Mouse (Mus musculus): ENCODE data around the gene Slc39a11. TPM values are rescaled to one million over a fixed set of nuclear protein-coding genes. Genes with fewer than 3 reads are reported as not detected.
"Not testable (repeated sequence)": the region's sequence is repeated elsewhere in the genome, so short reads cannot be mapped to it uniquely, and the experiment has no call there.

Slc39a11 gene
- polyA plus RNA-seq, 1 experiment from 2014 or later = 26.2 TPM

DNA sequence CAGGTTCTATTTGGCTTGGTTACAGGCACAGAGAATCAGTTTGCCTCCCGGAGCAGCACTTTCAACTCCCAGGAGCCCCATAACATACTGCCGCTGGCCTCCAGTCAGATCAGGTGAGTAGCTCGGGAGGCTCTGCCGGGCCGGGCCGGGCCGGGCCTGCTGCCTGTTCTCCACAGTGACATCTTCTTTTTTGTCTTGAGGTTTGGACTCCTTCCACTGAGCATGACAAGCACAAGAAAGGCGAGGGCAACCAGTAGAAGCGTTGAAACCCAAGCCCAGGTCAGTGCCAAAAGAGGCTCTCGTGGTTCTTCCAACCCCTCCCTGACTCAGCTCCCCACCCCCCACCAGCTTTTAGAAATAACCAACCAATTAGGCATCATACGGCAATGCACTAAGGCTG, 11.1 kb upstream of the Slc39a11 start:
- 90% methylated on average over 11 of the region's 11 CpGs for WGBS
- Histone ChIP-seq H3K9me3 (ENCODE audit: control insufficient read depth, low read length) (no peaks in the 10 kb centered on the region), H3K4me3 (ENCODE audit: low read length) (no peak overlapping the region), H3K4me2 (ENCODE audit: low read depth, low read length) (no peak overlapping the region), H3K27me3 (ENCODE audit: control insufficient read depth, insufficient read depth, low read depth, low read length) (no peaks in the 10 kb centered on the region), H3K4me1 (replicated peaks; ENCODE audit: control insufficient read depth, insufficient read depth, low read length) (no peaks in the 10 kb centered on the region), H3K9ac (ENCODE audit: low read length) (no peak overlapping the region), H3K27ac (ENCODE audit: low read length) (no peak overlapping the region), H3K36me3 (ENCODE audit: control insufficient read depth, insufficient read depth, low read length) (peaks cover 34% of the 10 kb centered on the region)
- no peak for ATAC-seq (ENCODE audit: low read depth)

DNA sequence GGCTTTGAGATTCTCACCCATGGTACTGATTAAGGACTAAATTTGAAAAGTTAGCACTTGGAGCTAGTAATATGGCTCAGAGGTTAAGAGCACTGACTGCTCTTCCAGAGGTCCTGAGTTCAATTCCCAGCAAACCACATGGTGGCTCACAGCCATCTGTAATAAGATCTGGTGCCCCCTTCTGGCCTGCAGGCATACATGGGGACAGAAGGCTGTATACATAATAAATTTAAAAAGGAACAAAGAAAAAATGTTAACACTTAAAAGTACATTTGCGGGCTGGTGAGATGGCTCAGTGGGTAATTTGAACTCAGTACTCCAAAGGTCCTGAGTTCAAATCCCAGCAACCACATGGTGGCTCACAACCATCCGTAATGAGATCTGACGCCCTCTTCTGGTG, 10.3 kb upstream of the Slc39a11 start:
- not testable (repeated sequence) for H3K4me1 ChIP-seq (replicated peaks; ENCODE audit: control insufficient read depth, insufficient read depth, low read length); ATAC-seq (ENCODE audit: low read depth); H3K27me3 ChIP-seq (ENCODE audit: control insufficient read depth, insufficient read depth, low read depth, low read length); H3K27ac ChIP-seq (ENCODE audit: low read length); H3K4me3 ChIP-seq (ENCODE audit: low read length); H3K4me2 ChIP-seq (ENCODE audit: low read depth, low read length); H3K9ac ChIP-seq (ENCODE audit: low read length); H3K9me3 ChIP-seq (ENCODE audit: control insufficient read depth, low read length)
- WGBS = 85% methylated on average over 3 of the region's 3 CpGs
- H3K36me3 ChIP-seq (ENCODE audit: control insufficient read depth, insufficient read depth, low read length) = peaks cover 41% of the 10 kb centered on the region

DNA sequence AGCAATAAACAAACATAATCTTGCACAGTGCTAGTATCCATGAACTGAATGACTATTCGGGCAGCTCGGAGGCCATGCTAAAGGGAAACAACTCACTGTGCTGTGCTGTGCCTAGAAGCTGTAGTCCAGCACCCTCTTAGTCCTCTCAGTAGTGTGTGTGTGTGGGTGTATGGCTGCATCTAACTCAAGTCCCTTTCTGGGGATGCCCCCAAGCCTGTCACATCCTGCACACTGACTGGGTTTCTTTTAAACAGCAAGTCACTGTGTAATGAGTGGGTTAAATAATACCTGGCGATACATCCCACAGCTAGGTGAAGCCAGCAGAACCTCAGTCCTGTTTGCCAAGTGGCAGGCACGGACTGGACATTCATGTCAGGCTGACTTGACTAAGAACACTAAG, 8.9 kb upstream of the Slc39a11 start:
- Histone ChIP-seq H3K4me1 (replicated peaks; ENCODE audit: control insufficient read depth, insufficient read depth, low read length) (no peaks in the 10 kb centered on the region), H3K9ac (ENCODE audit: low read length) (no peak overlapping the region), H3K4me3 (ENCODE audit: low read length) (no peak overlapping the region), H3K27ac (ENCODE audit: low read length) (no peak overlapping the region), H3K36me3 (ENCODE audit: control insufficient read depth, insufficient read depth, low read length) (peaks cover 50% of the 10 kb centered on the region), H3K9me3 (ENCODE audit: control insufficient read depth, low read length) (no peaks in the 10 kb centered on the region), H3K4me2 (ENCODE audit: low read depth, low read length) (no peak overlapping the region), H3K27me3 (ENCODE audit: control insufficient read depth, insufficient read depth, low read depth, low read length) (no peaks in the 10 kb centered on the region)
- ATAC-seq (ENCODE audit: low read depth) = no peak
- WGBS = 76% methylated on average over 4 of the region's 4 CpGs

DNA sequence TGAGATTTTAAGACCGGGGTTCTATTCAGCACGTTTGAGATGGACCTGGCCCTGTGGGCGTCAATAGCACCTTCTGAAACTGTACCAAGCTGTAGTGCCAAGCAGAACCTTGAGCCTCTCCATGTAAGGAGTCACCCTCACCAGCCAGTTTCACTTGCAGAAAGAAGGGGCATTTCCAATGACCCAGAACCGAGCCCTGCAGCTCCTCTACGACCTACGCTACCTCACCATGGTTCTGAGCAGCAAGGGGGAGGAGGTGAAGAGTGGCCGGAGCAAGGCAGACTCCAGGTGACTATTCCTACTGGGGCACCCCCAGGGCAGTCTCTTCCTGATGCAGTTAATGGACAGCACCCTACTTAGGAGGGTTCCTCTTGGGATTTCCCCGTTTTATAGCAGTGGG, 8.4 kb upstream of the Slc39a11 start:
- no peak for ATAC-seq (ENCODE audit: low read depth)
- Histone ChIP-seq H3K36me3 (ENCODE audit: control insufficient read depth, insufficient read depth, low read length) (peaks cover 53% of the 10 kb centered on the region), H3K9me3 (ENCODE audit: control insufficient read depth, low read length) (no peaks in the 10 kb centered on the region), H3K9ac (ENCODE audit: low read length) (no peak overlapping the region), H3K27ac (ENCODE audit: low read length) (no peak overlapping the region), H3K4me1 (replicated peaks; ENCODE audit: control insufficient read depth, insufficient read depth, low read length) (no peaks in the 10 kb centered on the region), H3K4me2 (ENCODE audit: low read depth, low read length) (no peak overlapping the region), H3K27me3 (ENCODE audit: control insufficient read depth, insufficient read depth, low read depth, low read length) (no peaks in the 10 kb centered on the region), H3K4me3 (ENCODE audit: low read length) (no peak overlapping the region)
- WGBS = 85% methylated on average over 8 of the region's 8 CpGs

DNA sequence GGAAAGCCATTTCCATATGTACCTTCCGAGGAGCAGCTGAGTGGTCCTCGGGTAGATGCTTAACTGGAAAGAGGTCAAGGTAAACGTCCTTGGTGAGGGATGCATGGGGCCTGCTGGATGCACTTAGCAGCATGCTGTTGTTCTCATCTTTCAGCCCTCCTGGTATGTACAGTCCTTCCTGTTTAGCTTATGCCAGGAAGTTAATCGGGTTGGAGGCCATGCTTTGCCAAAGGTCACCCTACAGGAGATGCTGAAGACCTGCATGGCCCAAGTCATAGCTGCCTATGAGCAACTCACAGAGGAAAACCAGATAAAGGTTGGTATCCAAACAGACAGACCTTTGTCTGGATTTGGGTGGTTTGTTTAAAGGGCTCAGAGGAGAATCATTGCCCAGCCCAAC, 7.3 kb upstream of the Slc39a11 start:
- Histone ChIP-seq H3K36me3 (ENCODE audit: control insufficient read depth, insufficient read depth, low read length) (peaks cover 61% of the 10 kb centered on the region), H3K27ac (ENCODE audit: low read length) (no peak overlapping the region), H3K4me3 (ENCODE audit: low read length) (no peak overlapping the region), H3K4me2 (ENCODE audit: low read depth, low read length) (no peak overlapping the region), H3K9me3 (ENCODE audit: control insufficient read depth, low read length) (no peaks in the 10 kb centered on the region), H3K27me3 (ENCODE audit: control insufficient read depth, insufficient read depth, low read depth, low read length) (no peaks in the 10 kb centered on the region), H3K4me1 (replicated peaks; ENCODE audit: control insufficient read depth, insufficient read depth, low read length) (no peaks in the 10 kb centered on the region), H3K9ac (ENCODE audit: low read length) (no peak overlapping the region)
- no peak for ATAC-seq (ENCODE audit: low read depth)
- WGBS = 40% methylated on average over 4 of the region's 4 CpGs

DNA sequence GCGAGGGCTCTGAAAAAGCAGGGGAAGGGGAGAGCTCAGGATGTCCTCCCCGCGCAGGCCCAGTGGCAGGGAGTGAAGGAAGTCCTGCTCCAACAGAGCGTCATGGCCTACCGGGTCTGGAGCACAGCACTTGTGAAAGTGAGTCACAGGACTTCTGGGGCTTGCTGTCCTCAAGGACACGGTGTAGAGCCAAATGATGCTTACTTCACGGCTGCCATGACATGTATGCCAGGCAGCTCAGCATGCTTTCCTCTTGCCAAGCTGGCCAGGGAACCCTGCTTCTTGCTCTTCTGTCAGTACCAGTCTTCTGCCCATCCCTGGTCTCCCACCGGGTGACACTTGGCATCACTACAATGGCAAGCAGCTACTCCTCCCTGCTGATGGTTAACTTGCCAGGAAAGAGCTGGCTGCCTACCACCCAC, 6.6 kb upstream of the Slc39a11 start:
- Histone ChIP-seq H3K27ac (ENCODE audit: low read length) (no peak overlapping the region), H3K36me3 (ENCODE audit: control insufficient read depth, insufficient read depth, low read length) (peaks cover 54% of the 10 kb centered on the region), H3K4me1 (replicated peaks; ENCODE audit: control insufficient read depth, insufficient read depth, low read length) (no peaks in the 10 kb centered on the region; the same call in 1 of the 2 replicates), H3K4me2 (ENCODE audit: low read depth, low read length) (no peak overlapping the region), H3K27me3 (ENCODE audit: control insufficient read depth, insufficient read depth, low read depth, low read length) (no peaks in the 10 kb centered on the region), H3K4me3 (ENCODE audit: low read length) (no peak overlapping the region), H3K9ac (ENCODE audit: low read length) (no peak overlapping the region), H3K9me3 (ENCODE audit: control insufficient read depth, low read length) (no peaks in the 10 kb centered on the region)
- WGBS = 92% methylated on average over 8 of the region's 8 CpGs
- ATAC-seq (ENCODE audit: low read depth) = no peak

DNA sequence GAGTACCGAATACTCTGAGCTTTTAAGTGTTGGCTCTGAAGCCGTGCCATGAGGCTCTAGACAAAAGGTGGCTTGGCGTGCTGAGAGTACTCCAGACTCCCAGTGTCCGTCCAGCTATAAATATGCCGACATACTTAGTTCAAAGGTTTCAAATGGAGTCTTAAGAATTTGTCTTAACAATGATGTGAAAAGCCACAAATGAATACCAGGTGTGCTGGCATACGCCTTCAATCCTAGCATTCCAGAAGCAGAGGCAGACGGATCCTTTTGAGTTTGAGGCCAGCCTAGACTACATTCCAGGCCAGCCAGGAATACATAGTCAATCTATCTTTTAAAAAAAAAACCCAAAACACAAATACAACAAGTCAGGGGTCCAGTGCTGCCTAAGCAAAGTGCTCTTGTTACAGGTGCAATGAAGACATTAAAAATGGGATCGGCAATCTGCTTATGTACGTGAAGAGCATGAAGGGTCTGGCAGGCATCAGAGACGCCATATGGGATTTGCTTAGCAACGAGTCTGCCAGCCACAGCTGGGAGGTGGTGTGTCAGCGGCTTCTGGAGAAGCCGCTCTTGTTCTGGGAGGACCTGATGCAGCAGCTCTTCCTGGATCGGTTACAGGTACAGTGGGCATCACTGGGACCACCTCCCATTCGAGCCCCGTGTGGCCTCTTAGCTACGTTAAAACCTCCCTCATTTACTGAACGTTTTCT, 4.8 kb upstream of the Slc39a11 start:
- Histone ChIP-seq H3K27ac (ENCODE audit: low read length) (no peak overlapping the region), H3K27me3 (ENCODE audit: control insufficient read depth, insufficient read depth, low read depth, low read length) (no peaks in the 10 kb centered on the region), H3K4me1 (replicated peaks; ENCODE audit: control insufficient read depth, insufficient read depth, low read length) (peaks cover 9% of the 10 kb centered on the region), H3K36me3 (ENCODE audit: control insufficient read depth, insufficient read depth, low read length) (peaks cover 45% of the 10 kb centered on the region), H3K4me3 (ENCODE audit: low read length) (no peak overlapping the region), H3K4me2 (ENCODE audit: low read depth, low read length) (no peak overlapping the region), H3K9ac (ENCODE audit: low read length) (no peak overlapping the region), H3K9me3 (ENCODE audit: control insufficient read depth, low read length) (no peaks in the 10 kb centered on the region)
- no peak for ATAC-seq (ENCODE audit: low read depth)
- WGBS = 71% methylated on average over 18 of the region's 18 CpGs

DNA sequence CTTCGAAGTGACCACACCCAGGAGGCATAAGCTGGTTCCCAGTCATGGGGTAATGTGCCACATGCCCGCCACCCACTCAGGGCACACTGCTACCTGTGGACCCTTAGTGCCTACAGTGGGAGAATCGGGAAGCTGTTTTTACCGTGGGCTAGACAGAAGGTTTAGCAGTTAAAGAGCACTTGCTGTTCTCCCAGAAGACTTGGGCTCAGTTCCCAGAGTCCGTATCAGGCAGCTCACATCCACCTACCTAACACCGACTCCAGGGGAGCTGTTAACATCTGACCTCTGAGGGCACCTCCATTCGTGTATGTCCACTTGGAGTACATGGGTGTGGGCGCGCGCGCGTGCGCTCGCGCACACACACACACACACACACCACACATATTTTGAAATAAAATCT, 4.2 kb upstream of the Slc39a11 start:
- no peaks in the 10 kb centered on the region for H3K27me3 ChIP-seq (ENCODE audit: control insufficient read depth, insufficient read depth, low read depth, low read length)
- peaks cover 45% of the 10 kb centered on the region for H3K36me3 ChIP-seq (ENCODE audit: control insufficient read depth, insufficient read depth, low read length)
- H3K4me2 ChIP-seq (ENCODE audit: low read depth, low read length) = no peak overlapping the region
- no peak overlapping the region for H3K4me3 ChIP-seq (ENCODE audit: low read length)
- no peaks in the 10 kb centered on the region for H3K9me3 ChIP-seq (ENCODE audit: control insufficient read depth, low read length)
- H3K4me1 ChIP-seq (replicated peaks; ENCODE audit: control insufficient read depth, insufficient read depth, low read length) = peaks cover 9% of the 10 kb centered on the region
- 92% methylated on average over 15 of the region's 15 CpGs for WGBS
- no peak overlapping the region for H3K9ac ChIP-seq (ENCODE audit: low read length)
- ATAC-seq (ENCODE audit: low read depth) = no peak
- no peak overlapping the region for H3K27ac ChIP-seq (ENCODE audit: low read length)

DNA sequence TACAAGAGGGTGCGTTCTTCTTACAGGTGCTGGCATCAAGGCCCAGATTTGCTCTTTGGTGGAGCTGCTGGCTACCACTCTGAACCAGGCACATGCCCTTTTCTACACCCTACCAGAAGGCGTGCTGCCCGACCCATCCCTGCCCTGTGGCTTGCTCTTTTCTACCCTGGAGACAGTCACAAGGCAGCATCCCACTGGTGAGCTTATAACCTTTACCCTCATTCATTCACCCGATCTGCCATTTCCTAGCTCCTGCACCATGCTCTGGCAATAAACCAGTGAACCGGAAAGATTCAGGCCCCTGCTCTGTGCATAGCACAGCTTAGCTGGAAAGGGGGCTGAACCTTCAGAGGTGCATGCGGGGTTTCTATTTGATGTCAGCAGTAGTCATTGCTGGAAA, 2.6 kb upstream of the Slc39a11 start:
- H3K36me3 ChIP-seq (ENCODE audit: control insufficient read depth, insufficient read depth, low read length) = peaks cover 40% of the 10 kb centered on the region
- no peak overlapping the region for H3K9ac ChIP-seq (ENCODE audit: low read length)
- H3K9me3 ChIP-seq (ENCODE audit: control insufficient read depth, low read length) = no peaks in the 10 kb centered on the region
- H3K4me1 ChIP-seq (replicated peaks; ENCODE audit: control insufficient read depth, insufficient read depth, low read length) = peaks cover 16% of the 10 kb centered on the region
- H3K27me3 ChIP-seq (ENCODE audit: control insufficient read depth, insufficient read depth, low read depth, low read length) = no peaks in the 10 kb centered on the region
- 89% methylated on average over 6 of the region's 6 CpGs for WGBS
- no peak for ATAC-seq (ENCODE audit: low read depth)
- H3K27ac ChIP-seq (ENCODE audit: low read length) = no peak overlapping the region
- H3K4me2 ChIP-seq (ENCODE audit: low read depth, low read length) = no peak overlapping the region
- no peak overlapping the region for H3K4me3 ChIP-seq (ENCODE audit: low read length)

DNA sequence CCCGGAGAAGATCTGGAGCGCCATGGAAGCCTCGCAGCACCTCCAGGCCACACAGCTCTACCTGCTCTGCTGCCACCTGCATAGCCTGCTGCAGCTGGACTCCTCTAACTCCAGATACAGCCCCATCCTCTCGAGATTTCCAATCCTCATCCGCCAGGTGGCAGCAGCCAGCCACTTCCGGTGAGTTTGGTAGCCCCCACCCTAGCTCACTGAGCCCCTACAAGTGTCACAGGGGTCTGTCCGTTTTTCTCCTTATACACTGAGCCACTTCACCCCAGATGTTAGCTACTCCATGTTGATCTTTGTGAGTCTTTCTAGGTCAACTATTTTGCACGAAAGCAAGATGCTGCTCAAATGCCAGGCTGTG, 2.0 kb upstream of the Slc39a11 start:
- WGBS = 42% methylated on average over 8 of the region's 8 CpGs
- Histone ChIP-seq H3K9me3 (ENCODE audit: control insufficient read depth, low read length) (no peaks in the 10 kb centered on the region), H3K4me3 (ENCODE audit: low read length) (no peak overlapping the region), H3K36me3 (ENCODE audit: control insufficient read depth, insufficient read depth, low read length) (peaks cover 38% of the 10 kb centered on the region), H3K27me3 (ENCODE audit: control insufficient read depth, insufficient read depth, low read depth, low read length) (no peaks in the 10 kb centered on the region), H3K4me2 (ENCODE audit: low read depth, low read length) (no peak overlapping the region), H3K9ac (ENCODE audit: low read length) (no peak overlapping the region), H3K27ac (ENCODE audit: low read length) (no peak overlapping the region), H3K4me1 (replicated peaks; ENCODE audit: control insufficient read depth, insufficient read depth, low read length) (peaks cover 16% of the 10 kb centered on the region)
- no peak for ATAC-seq (ENCODE audit: low read depth)

Measured in lung, embryonic 16.5 days (tissue).